Mouse (Mus musculus) stomach, postnatal 0 days (tissue): Measurements from ENCODE around the gene Hmx2. TPM values are rescaled to one million over a fixed set of nuclear protein-coding genes. Genes with fewer than 3 reads are reported as not detected.

Experiments used
- ATAC-seq: fragments of 200-750 bp; cut with Nextera tagmentation; 2 replicates; pipeline ENCODE4 v1.8.0; 2017; ENCODE audit not compliant: low FRiP score, low TSS enrichment
- DNase-seq: peaks from one replicate; pipeline ENCODE4 v3.0.0-alpha.2; 2016; ENCODE audit warnings: low spot score
- H3K27ac ChIP-seq: fragments of 300-500 bp; sonication (generic); replicated peaks from 2 replicates; pipeline ENCODE4 v1.5.1; 2014; ENCODE audit warnings: mild to moderate bottlenecking, control low read depth
- H3K27me3 ChIP-seq: fragments of 300-500 bp; sonication (generic); 2 replicates; pipeline ENCODE4 v1.6.1; 2014; ENCODE audit warnings: low read length; ENCODE audit not compliant: control insufficient read depth, insufficient read depth
- H3K36me3 ChIP-seq: fragments of 300-500 bp; sonication (generic); 2 replicates; pipeline ENCODE4 v1.6.1; 2014; ENCODE audit warnings: low read length, mixed read lengths; ENCODE audit not compliant: control insufficient read depth, insufficient read depth
- H3K4me1 ChIP-seq: fragments of 300-500 bp; sonication (generic); replicated peaks from 2 replicates; pipeline ENCODE4 v1.6.1; 2014; ENCODE audit warnings: antibody characterized with exemption; ENCODE audit not compliant: control insufficient read depth, insufficient read depth
- H3K4me2 ChIP-seq: fragments of 300-500 bp; sonication (generic); replicated peaks from 2 replicates; pipeline ENCODE4 v1.6.1; 2014; ENCODE audit warnings: low read depth, mild to moderate bottlenecking, control low read depth, moderate library complexity
- H3K4me3 ChIP-seq: fragments of 300-500 bp; sonication (generic); 2 replicates; pipeline ENCODE4 v1.5.1; 2014; ENCODE audit warnings: low read depth, low read length, control low read depth
- H3K9ac ChIP-seq: fragments of 300-500 bp; sonication (generic); 2 replicates; pipeline ENCODE4 v1.6.1; 2014; ENCODE audit warnings: mild to moderate bottlenecking, low read length, control low read depth, mixed read lengths
- H3K9me3 ChIP-seq: fragments of 300-500 bp; sonication (generic); 2 replicates; pipeline ENCODE4 v1.6.1; 2016; ENCODE audit warnings: low read length; ENCODE audit not compliant: control insufficient read depth
- CTCF ChIP-seq: IDR thresholded peaks from 2 replicates; pipeline ENCODE4 v1.5.1; 2016; ENCODE audit warnings: antibody characterized with exemption, low read depth, mild to moderate bottlenecking, moderate library complexity
- EP300 ChIP-seq: optimal IDR thresholded peaks from 2 replicates; pipeline ENCODE3; 2016; ENCODE audit warnings: antibody characterized with exemption
- WGBS: fragments of 180-500 bp; shearing (Covaris S2); extraction: QIAGEN DNeasy Blood & Tissue Kit; methylation state at CpG from one replicate; pipeline ENCODE4 v1.1.7; 2014; 5-methylcytosine and 5-hydroxymethylcytosine counted together
- polyA plus RNA-seq: library from polyadenylated mRNA; unstranded; fragments of >200 nt; fragmentation: Nextera tagmentation; extraction: Ambion mirVana; gene quantifications from 2 replicates; pipeline ENCODE4 v1.2.1, GENCODE M21; 2015

The Hmx2 gene
- polyA plus RNA-seq, 1 experiment from 2014 or later: 0.34 TPM

GRCm38 (mm10) chr7:131554341-131555180 is 6.0 kb downstream of the Hmx2 start:
- no peaks in the 10 kb centered on the region for H3K36me3 ChIP-seq

GRCm38 (mm10) chr7:131555301-131556081 is 6.9 kb downstream of the Hmx2 start:
- Histone ChIP-seq H3K27ac (no peak overlapping the region), H3K4me2 (peak overlapping the region; percentile 34), H3K27me3 (peaks cover 37% of the 10 kb centered on the region; the same call in 1 of the 2 replicates), H3K4me3 (peak overlapping the region; percentile 24), H3K9ac (no peak overlapping the region), H3K36me3 (no peaks in the 10 kb centered on the region), H3K4me1 (no peaks in the 10 kb centered on the region; the same call in 1 of the 2 replicates), H3K9me3 (no peaks in the 10 kb centered on the region)
- TF ChIP-seq EP300: no peak
- TF ChIP-seq CTCF: peak; percentile 42
- WGBS: 2% methylated on average over 68 of the region's 68 CpGs
- DNase-seq (peak; percentile 40), ATAC-seq (no peak)

More at GRCm38 (mm10) chr7:131554341-131555180, 6.0 kb downstream of the Hmx2 start:
- TF ChIP-seq EP300 (no peak), CTCF (no peak)
- no peaks in the 10 kb centered on the region; the same call in 1 of the 2 replicates for H3K4me1 ChIP-seq
- H3K27me3 ChIP-seq: peaks cover 40% of the 10 kb centered on the region; the same call in 1 of the 2 replicates
- peak overlapping the region; percentile 31 for H3K4me3 ChIP-seq
- no peaks in the 10 kb centered on the region for H3K9me3 ChIP-seq
- ATAC-seq: peak; percentile 31
- peak; percentile 28 for DNase-seq
- no peak overlapping the region for H3K9ac ChIP-seq
- peak overlapping the region; percentile 47 for H3K4me2 ChIP-seq
- H3K27ac ChIP-seq: no peak overlapping the region
- WGBS: 1% methylated on average over 45 of the region's 45 CpGs

- DNase-seq (no peak), ATAC-seq (no peak)
- no peaks in the 10 kb centered on the region; the same call in 1 of the 2 replicates for H3K4me1 ChIP-seq
- H3K4me3 ChIP-seq: 0 out of 2 replicates have a peak overlapping the region, but pooled peaks have one; percentile 24
- peaks cover 31% of the 10 kb centered on the region; the same call in 1 of the 2 replicates for H3K27me3 ChIP-seq
- no peak overlapping the region for H3K27ac ChIP-seq
- peak overlapping the region; percentile 34; the same call in 1 of the 2 replicates for H3K4me2 ChIP-seq
- H3K9ac ChIP-seq: no peak overlapping the region
- H3K36me3 ChIP-seq: no peaks in the 10 kb centered on the region
- no peaks in the 10 kb centered on the region for H3K9me3 ChIP-seq
- WGBS: 3% methylated on average over 9 of the region's 9 CpGs
- TF ChIP-seq CTCF: no peak
- no peak for TF ChIP-seq EP300
Measured at GRCm38 (mm10) chr7:131556116-131556515, 7.5 kb downstream of the Hmx2 start.

GRCm38 (mm10) chr7:131556541-131557271 is 8.1 kb downstream of the Hmx2 start:
- peaks cover 31% of the 10 kb centered on the region; the same call in 1 of the 2 replicates for H3K27me3 ChIP-seq
- TF ChIP-seq CTCF: no peak
- TF ChIP-seq EP300: no peak
- peak; percentile 31 for DNase-seq
- no peaks in the 10 kb centered on the region for H3K36me3 ChIP-seq
- 5% methylated on average over 37 of the region's 37 CpGs for WGBS
- no peak overlapping the region for H3K4me3 ChIP-seq
- no peaks in the 10 kb centered on the region; the same call in 1 of the 2 replicates for H3K4me1 ChIP-seq
- no peak overlapping the region for H3K9ac ChIP-seq
- no peak for ATAC-seq
- no peak overlapping the region for H3K27ac ChIP-seq
- no peaks in the 10 kb centered on the region for H3K9me3 ChIP-seq
- no peak overlapping the region for H3K4me2 ChIP-seq

- no peaks in the 10 kb centered on the region for H3K9me3 ChIP-seq
- no peak for DNase-seq
- H3K4me3 ChIP-seq: no peak overlapping the region
- H3K9ac ChIP-seq: no peak overlapping the region
- H3K27me3 ChIP-seq: peaks cover 26% of the 10 kb centered on the region; the same call in 1 of the 2 replicates
- WGBS: 36% methylated on average over 2 of the region's 2 CpGs
- H3K27ac ChIP-seq: no peak overlapping the region
- no peaks in the 10 kb centered on the region; the same call in 1 of the 2 replicates for H3K4me1 ChIP-seq
- H3K36me3 ChIP-seq: no peaks in the 10 kb centered on the region
- no peak overlapping the region for H3K4me2 ChIP-seq
- TF ChIP-seq CTCF (no peak), EP300 (no peak)
- no peak for ATAC-seq
Measured at GRCm38 (mm10) chr7:131557751-131558150, 9.2 kb downstream of the Hmx2 start.
